Mouse (Mus musculus) midbrain, embryonic 13.5 days (tissue): ENCODE measurements around the gene Elp5. TPM values are rescaled to one million over a fixed set of nuclear protein-coding genes. Genes with fewer than 3 reads are reported as not detected.
"Not testable (repeated sequence)": the region's sequence is repeated elsewhere in the genome, so short reads cannot be mapped to it uniquely, and the experiment has no call there.

Experiments
- ATAC-seq: fragments of 200-750 bp; cut with Nextera tagmentation; 2 replicates; pipeline ENCODE4 v1.8.0; 2017; ENCODE audit warnings: mild to moderate bottlenecking, moderate TSS enrichment, moderate library complexity
- H3K27ac ChIP-seq: fragments of 300-500 bp; sonication (generic); 2 replicates; pipeline ENCODE4 v1.5.1; 2015; ENCODE audit warnings: inconsistent platforms, mild to moderate bottlenecking, moderate library complexity
- H3K27me3 ChIP-seq: fragments of 300-500 bp; sonication (generic); 2 replicates; pipeline ENCODE4 v1.6.1; 2015; ENCODE audit warnings: mild to moderate bottlenecking, inconsistent platforms
- H3K36me3 ChIP-seq: fragments of 300-500 bp; sonication (generic); 2 replicates; pipeline ENCODE4 v1.6.1; 2015; ENCODE audit warnings: mild to moderate bottlenecking, inconsistent platforms
- H3K4me1 ChIP-seq: fragments of 300-500 bp; sonication (generic); replicated peaks from 2 replicates; pipeline ENCODE4 v1.6.1; 2015; ENCODE audit warnings: inconsistent platforms
- H3K4me2 ChIP-seq: fragments of 300-500 bp; sonication (generic); replicated peaks from 2 replicates; pipeline ENCODE4 v1.6.1; 2015; ENCODE audit warnings: moderate library complexity, mild to moderate bottlenecking, inconsistent platforms
- H3K4me3 ChIP-seq: fragments of 300-500 bp; sonication (generic); replicated peaks from 2 replicates; pipeline ENCODE4 v1.5.1; 2015; ENCODE audit warnings: mild to moderate bottlenecking, inconsistent platforms
- H3K9ac ChIP-seq: fragments of 300-500 bp; sonication (generic); replicated peaks from 2 replicates; pipeline ENCODE4 v1.6.1; 2015; ENCODE audit warnings: mild to moderate bottlenecking, inconsistent platforms
- H3K9me3 ChIP-seq: fragments of 300-500 bp; sonication (generic); 2 replicates; pipeline ENCODE4 v1.6.1; 2016; ENCODE audit warnings: mild to moderate bottlenecking, inconsistent platforms
- WGBS: fragments of 180-500 bp; shearing (Covaris S2); methylation state at CpG from one replicate; pipeline ENCODE4 v1.1.7; 2015; 5-methylcytosine and 5-hydroxymethylcytosine counted together
- polyA plus RNA-seq: library from polyadenylated mRNA; unstranded; fragments of >200 nt; fragmentation: Nextera tagmentation; extraction: Ambion mirVana; gene quantifications from 2 replicates; pipeline ENCODE4 v1.2.1, GENCODE M21; 2015

The Elp5 gene
- polyA plus RNA-seq, 1 experiment from 2014 or later: 156 TPM

GRCm38 (mm10) chr11:69936156-69936555, 46.2 kb downstream of the Elp5 start:
- Histone ChIP-seq H3K9me3 (no peaks in the 10 kb centered on the region), H3K9ac (peak overlapping the region; percentile 75), H3K27ac (no peak overlapping the region), H3K4me1 (peaks cover 21% of the 10 kb centered on the region), H3K27me3 (peaks cover 46% of the 10 kb centered on the region), H3K4me3 (peak overlapping the region; percentile 61), H3K36me3 (no peaks in the 10 kb centered on the region), H3K4me2 (peak overlapping the region; percentile 99)
- peak; percentile 31 for ATAC-seq
- WGBS: 2% methylated on average over 30 of the region's 30 CpGs

GRCm38 (mm10) chr11:69935137-69935879, 47.0 kb downstream of the Elp5 start, which contains the start of gene Ybx2:
Gene Ybx2, plus strand, starts transcription at chr11:69935796.
- H3K9ac ChIP-seq: peak within 1 kb of the TSS; percentile 75
- peak; percentile 92 for ATAC-seq
- 2% methylated on average over 50 of the region's 62 CpGs for WGBS
- H3K4me3 ChIP-seq: peak within 1 kb of the TSS; percentile 61
- peaks cover 46% of the 10 kb centered on the region for H3K27me3 ChIP-seq
- peaks cover 21% of the 10 kb centered on the region for H3K4me1 ChIP-seq
- H3K36me3 ChIP-seq: no peaks in the 10 kb centered on the region
- H3K9me3 ChIP-seq: no peaks in the 10 kb centered on the region
- H3K27ac ChIP-seq: 0 out of 2 replicates have a peak within 1 kb of the TSS, but pooled peaks have one; percentile 35
- H3K4me2 ChIP-seq: peak within 1 kb of the TSS; percentile 99

GRCm38 (mm10) chr11:69934681-69935080, 47.6 kb downstream of the Elp5 start:
- Histone ChIP-seq H3K4me3 (peak overlapping the region; percentile 7; the same call in 1 of the 2 replicates), H3K27me3 (peaks cover 46% of the 10 kb centered on the region), H3K27ac (no peak overlapping the region), H3K36me3 (no peaks in the 10 kb centered on the region), H3K4me1 (peaks cover 21% of the 10 kb centered on the region), H3K4me2 (peak overlapping the region; percentile 99), H3K9me3 (no peaks in the 10 kb centered on the region), H3K9ac (no peak overlapping the region)
- WGBS: 14% methylated on average over 6 of the region's 6 CpGs
- ATAC-seq: no peak

GRCm38 (mm10) chr11:69934169-69934568, 48.1 kb downstream of the Elp5 start:
- Histone ChIP-seq H3K9me3 (no peaks in the 10 kb centered on the region), H3K27me3 (peaks cover 43% of the 10 kb centered on the region), H3K27ac (no peak overlapping the region), H3K36me3 (no peaks in the 10 kb centered on the region), H3K4me1 (peaks cover 21% of the 10 kb centered on the region), H3K9ac (no peak overlapping the region), H3K4me2 (peak overlapping the region; percentile 99), H3K4me3 (peak overlapping the region; percentile 7; the same call in 1 of the 2 replicates)
- WGBS: 1% methylated on average over 18 of the region's 18 CpGs
- peak; percentile 59; the same call in 1 of the 2 replicates for ATAC-seq

- no peak overlapping the region for H3K9ac ChIP-seq
- H3K4me3 ChIP-seq: no peak overlapping the region
- H3K4me1 ChIP-seq: peaks cover 21% of the 10 kb centered on the region
- H3K9me3 ChIP-seq: no peaks in the 10 kb centered on the region
- no peak overlapping the region for H3K4me2 ChIP-seq
- WGBS: 82% methylated on average over 4 of the region's 4 CpGs
- H3K27ac ChIP-seq: no peak overlapping the region
- no peak for ATAC-seq
- no peaks in the 10 kb centered on the region for H3K36me3 ChIP-seq
- peaks cover 32% of the 10 kb centered on the region for H3K27me3 ChIP-seq
These were observed 49.3 kb downstream of the Elp5 start for GRCm38 (mm10) chr11:69933066-69933465.

- Histone ChIP-seq H3K27me3 (peaks cover 23% of the 10 kb centered on the region), H3K9ac (no peak overlapping the region), H3K4me3 (no peak overlapping the region), H3K27ac (no peak overlapping the region), H3K4me2 (no peak overlapping the region), H3K9me3 (no peaks in the 10 kb centered on the region), H3K36me3 (no peaks in the 10 kb centered on the region), H3K4me1 (peaks cover 19% of the 10 kb centered on the region)
- no peak for ATAC-seq
- WGBS: 42% methylated on average over 3 of the region's 3 CpGs
These were observed 50.1 kb downstream of the Elp5 start for GRCm38 (mm10) chr11:69932254-69932653.

- 77% methylated on average over 8 of the region's 8 CpGs for WGBS
- no peak overlapping the region for H3K27ac ChIP-seq
- H3K9ac ChIP-seq: no peak overlapping the region
- H3K36me3 ChIP-seq: no peaks in the 10 kb centered on the region
- peaks cover 19% of the 10 kb centered on the region for H3K27me3 ChIP-seq
- peaks cover 15% of the 10 kb centered on the region for H3K4me1 ChIP-seq
- H3K9me3 ChIP-seq: no peaks in the 10 kb centered on the region
- no peak overlapping the region for H3K4me3 ChIP-seq
- H3K4me2 ChIP-seq: no peak overlapping the region
- ATAC-seq: no peak
These were observed 50.5 kb downstream of the Elp5 start for GRCm38 (mm10) chr11:69931769-69932168.

GRCm38 (mm10) chr11:69930967-69931537, 51.3 kb downstream of the Elp5 start:
- Histone ChIP-seq H3K9ac (no peak overlapping the region), H3K4me3 (no peak overlapping the region), H3K9me3 (no peaks in the 10 kb centered on the region), H3K4me1 (peaks cover 7% of the 10 kb centered on the region), H3K36me3 (no peaks in the 10 kb centered on the region), H3K4me2 (no peak overlapping the region), H3K27me3 (peaks cover 11% of the 10 kb centered on the region; the same call in 1 of the 2 replicates), H3K27ac (no peak overlapping the region)
- WGBS: 83% methylated on average over 3 of the region's 3 CpGs
- ATAC-seq: no peak

- not testable (repeated sequence) for H3K4me1 ChIP-seq, ATAC-seq, H3K4me2 ChIP-seq, H3K4me3 ChIP-seq, H3K27ac ChIP-seq, H3K36me3 ChIP-seq, H3K9me3 ChIP-seq, H3K27me3 ChIP-seq, H3K9ac ChIP-seq
- WGBS: 91% methylated on average over 8 of the region's 8 CpGs
These were observed 52.1 kb downstream of the Elp5 start for GRCm38 (mm10) chr11:69930176-69930575.

- no peak overlapping the region for H3K4me3 ChIP-seq
- no peak for ATAC-seq
- no peak overlapping the region for H3K9ac ChIP-seq
- no peak overlapping the region for H3K27ac ChIP-seq
- peaks cover 3% of the 10 kb centered on the region; the same call in 1 of the 2 replicates for H3K27me3 ChIP-seq
- H3K4me2 ChIP-seq: no peak overlapping the region
- WGBS: 85% methylated on average over 4 of the region's 4 CpGs
- no peaks in the 10 kb centered on the region for H3K36me3 ChIP-seq
- no peaks in the 10 kb centered on the region for H3K4me1 ChIP-seq
- no peaks in the 10 kb centered on the region for H3K9me3 ChIP-seq
These were observed 52.6 kb downstream of the Elp5 start for GRCm38 (mm10) chr11:69929712-69930111.

GRCm38 (mm10) chr11:69927501-69927900, 54.8 kb downstream of the Elp5 start:
- Histone ChIP-seq H3K4me3 (no peak overlapping the region), H3K36me3 (no peaks in the 10 kb centered on the region), H3K9me3 (no peaks in the 10 kb centered on the region), H3K9ac (no peak overlapping the region), H3K27ac (no peak overlapping the region), H3K4me2 (no peak overlapping the region), H3K4me1 (peaks cover 5% of the 10 kb centered on the region), H3K27me3 (no peaks in the 10 kb centered on the region)
- ATAC-seq: no peak
- 90% methylated on average over 2 of the region's 2 CpGs for WGBS

- Histone ChIP-seq H3K4me3 (0 out of 2 replicates have a peak overlapping the region, but pooled peaks have one; percentile 6), H3K9ac (peak overlapping the region; percentile 42; the same call in 1 of the 2 replicates), H3K27ac (0 out of 2 replicates have a peak overlapping the region, but pooled peaks have one; percentile 91), H3K4me1 (peaks cover 29% of the 10 kb centered on the region), H3K36me3 (peaks cover 14% of the 10 kb centered on the region), H3K9me3 (no peaks in the 10 kb centered on the region), H3K4me2 (no peak overlapping the region), H3K27me3 (no peaks in the 10 kb centered on the region)
- WGBS: 74% methylated on average over 3 of the region's 3 CpGs
- ATAC-seq: no peak
These were observed 59.5 kb downstream of the Elp5 start for GRCm38 (mm10) chr11:69922796-69923195.
